Mouse (Mus musculus) C2C12 (cell line): ENCODE data around the gene Ddx20. TPM values are rescaled to one million over a fixed set of nuclear protein-coding genes. Genes with fewer than 3 reads are reported as not detected.

Experiments used
- H3K27me3 ChIP-seq: one replicate; pipeline ENCODE4 v1.6.1; 2011; ENCODE audit not compliant: control insufficient read depth, insufficient read depth, insufficient read length
- H3K36me3 ChIP-seq: one replicate; pipeline ENCODE4 v1.6.1; 2011; ENCODE audit not compliant: control insufficient read depth, insufficient read depth
- H3K4me3 ChIP-seq: one replicate; pipeline ENCODE4 v1.5.1; 2011; ENCODE audit warnings: mild to moderate bottlenecking, control low read depth; ENCODE audit not compliant: poor library complexity, insufficient read depth, severe bottlenecking
- H3K79me2 ChIP-seq: one replicate; pipeline ENCODE4 v1.6.1; 2011; ENCODE audit not compliant: control insufficient read depth, insufficient read depth
- H3K79me3 ChIP-seq: one replicate; pipeline ENCODE4 v1.6.1; 2011; ENCODE audit warnings: low read depth, control low read depth
- H3ac ChIP-seq: one replicate; pipeline ENCODE3; 2011; ENCODE audit warnings: low read depth; ENCODE audit not compliant: control insufficient read depth, insufficient read length
- CEBPB ChIP-seq: IDR thresholded peaks from one replicate; pipeline ENCODE4 v1.6.1; 2011; ENCODE audit warnings: low read depth, mild to moderate bottlenecking, control low read depth, moderate library complexity
- CTCF ChIP-seq: IDR thresholded peaks from one replicate; pipeline ENCODE4 v1.5.1; 2011; ENCODE audit not compliant: control insufficient read depth, insufficient read depth, insufficient read length
- FOSL1 ChIP-seq: IDR thresholded peaks from one replicate; pipeline ENCODE4 v1.8.0; 2011; ENCODE audit warnings: mild to moderate bottlenecking, low read length; ENCODE audit not compliant: poor library complexity, insufficient read depth, severe bottlenecking
- MAX ChIP-seq: IDR thresholded peaks from one replicate; pipeline ENCODE4 v1.6.1; 2011; ENCODE audit warnings: mild to moderate bottlenecking, control low read depth
- MYOD1 ChIP-seq: IDR thresholded peaks from one replicate; pipeline ENCODE4 v1.6.1; 2011; ENCODE audit warnings: low read depth; ENCODE audit not compliant: control insufficient read depth, insufficient read length
- MYOG ChIP-seq: IDR thresholded peaks from one replicate; pipeline ENCODE4 v1.6.1; 2011; ENCODE audit not compliant: control insufficient read depth, insufficient read length; ENCODE audit errors: extremely low read depth
- USF1 ChIP-seq: IDR thresholded peaks from one replicate; pipeline ENCODE4 v1.6.1; 2011; ENCODE audit warnings: low read depth, mild to moderate bottlenecking, control low read depth, moderate library complexity
- polyA plus RNA-seq: library from polyadenylated mRNA; unstranded; fragments of >200 nt; fragmentation: generic; extraction: Trizol; gene quantifications from one replicate; pipeline ENCODE4 v1.2.1, GENCODE M21; 2012; ENCODE audit warnings: missing spikeins

Ddx20 gene
- polyA plus RNA-seq, 1 experiment: 15.7 TPM

DNA sequence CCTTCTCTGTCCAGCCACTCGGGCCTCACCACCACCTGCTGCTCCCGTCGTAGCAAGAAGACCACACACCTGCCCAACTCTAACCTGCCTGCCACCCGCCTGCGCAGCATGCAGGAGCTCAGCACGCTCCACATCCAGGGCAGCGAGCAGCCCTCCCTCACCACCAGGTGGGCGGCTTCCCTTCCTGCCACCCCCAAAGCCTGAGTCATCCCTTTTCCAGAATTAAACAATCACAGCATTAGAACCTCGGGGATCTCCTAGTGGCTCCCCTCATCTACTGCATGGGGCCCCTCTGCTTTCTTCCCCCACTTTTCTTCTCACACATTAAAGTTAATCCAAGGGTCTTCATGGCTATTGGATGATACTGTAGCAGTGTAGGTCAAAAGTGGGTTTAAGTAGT lies 19.2 kb downstream of the Ddx20 start:
- H3K79me2 ChIP-seq: no peaks in the 10 kb centered on the region
- H3K79me3 ChIP-seq: no peaks in the 10 kb centered on the region
- H3K4me3 ChIP-seq: no peak overlapping the region
- no peak overlapping the region for H3ac ChIP-seq
- H3K27me3 ChIP-seq: peaks cover 15% of the 10 kb centered on the region
- no peaks in the 10 kb centered on the region for H3K36me3 ChIP-seq
- TF ChIP-seq USF1 (no peak), MYOG (no peak), CTCF (no peak), MAX (no peak), MYOD1 (no peak), CEBPB (no peak), FOSL1 (no peak)

DNA sequence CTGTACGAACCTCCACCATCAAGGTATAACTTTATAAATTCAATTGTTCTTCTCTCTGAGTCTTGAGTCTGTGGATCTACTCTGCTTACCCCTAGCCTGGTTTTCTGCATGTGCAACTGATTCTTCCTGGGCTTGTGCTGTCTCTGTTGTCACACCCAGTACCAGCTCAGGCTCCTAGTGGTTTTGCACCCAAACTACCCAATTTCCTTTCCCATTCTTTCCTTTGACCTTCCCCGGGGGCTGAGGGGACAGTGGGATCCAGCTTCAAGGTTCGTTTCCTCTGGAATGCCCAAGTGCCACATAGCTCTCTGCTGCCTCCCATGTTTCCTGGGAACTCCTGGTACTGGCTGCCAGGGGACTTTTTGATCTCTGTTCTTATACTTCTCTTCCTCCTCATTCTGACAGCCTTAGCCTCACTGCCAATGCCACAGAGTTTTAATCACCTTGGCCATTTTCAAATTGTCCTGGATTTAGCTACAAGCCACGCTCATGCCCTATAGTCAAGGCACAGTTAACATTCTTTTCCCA lies 20.3 kb downstream of the Ddx20 start:
- no peaks in the 10 kb centered on the region for H3K36me3 ChIP-seq
- no peak overlapping the region for H3ac ChIP-seq
- no peaks in the 10 kb centered on the region for H3K79me2 ChIP-seq
- TF ChIP-seq USF1 (no peak), CTCF (no peak), MYOG (no peak), FOSL1 (no peak), MAX (no peak), MYOD1 (no peak), CEBPB (no peak)
- peaks cover 15% of the 10 kb centered on the region for H3K27me3 ChIP-seq
- H3K79me3 ChIP-seq: no peaks in the 10 kb centered on the region
- no peak overlapping the region for H3K4me3 ChIP-seq

DNA sequence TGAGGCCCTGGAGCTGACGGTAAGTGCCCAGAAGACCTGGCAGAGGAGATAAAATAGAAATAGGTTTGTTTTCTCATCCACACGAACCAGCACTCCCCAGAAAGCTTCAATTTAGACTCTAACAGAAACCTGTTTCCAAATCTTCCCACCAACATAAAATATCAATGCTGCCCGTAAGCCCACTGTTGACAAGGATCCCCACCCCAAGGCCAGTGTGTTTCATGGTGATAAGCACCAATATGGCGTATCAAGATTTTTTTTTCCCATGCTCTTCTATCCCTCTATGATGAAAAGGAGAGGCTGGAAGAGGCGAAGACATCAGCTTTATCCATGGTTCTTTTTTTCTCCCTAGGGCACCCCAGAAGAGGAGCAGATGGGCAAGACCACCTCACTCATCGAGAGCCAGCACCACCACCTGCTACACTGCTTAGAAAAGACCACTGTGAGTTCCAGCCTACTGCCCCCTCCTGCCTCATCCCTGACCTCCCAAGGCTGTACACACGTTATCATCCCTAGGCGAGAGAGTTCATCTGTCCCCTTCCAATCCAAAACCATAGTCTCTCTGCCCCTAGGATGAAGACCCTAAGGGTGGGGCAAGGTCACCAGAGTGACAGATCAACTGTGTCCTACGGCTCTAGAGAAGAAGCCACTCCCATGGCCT lies 22.1 kb downstream of the Ddx20 start:
- Histone ChIP-seq H3K27me3 (peaks cover 15% of the 10 kb centered on the region), H3K79me3 (no peaks in the 10 kb centered on the region), H3K36me3 (no peaks in the 10 kb centered on the region), H3K79me2 (no peaks in the 10 kb centered on the region), H3K4me3 (no peak overlapping the region), H3ac (no peak overlapping the region)
- TF ChIP-seq MYOD1: no peak

DNA sequence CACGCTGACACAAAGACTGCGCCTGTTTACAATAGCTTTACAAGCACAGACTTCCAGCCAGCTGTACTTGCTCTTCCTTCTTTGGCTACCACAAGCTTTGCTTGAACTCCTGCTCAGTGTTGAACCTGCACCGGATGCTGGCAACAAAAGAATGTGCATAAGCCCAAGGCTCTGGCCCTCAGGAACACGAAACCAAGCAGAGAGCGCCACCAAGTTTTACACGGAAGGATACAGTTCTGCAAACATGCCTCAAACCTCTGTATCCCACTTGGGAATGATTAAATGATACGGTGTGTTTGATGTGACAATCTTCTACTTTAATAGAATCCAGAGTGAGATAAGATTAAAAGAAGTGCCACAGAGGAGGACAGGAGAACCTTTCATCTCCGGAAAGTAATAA lies 24.3 kb downstream of the Ddx20 start:
- Histone ChIP-seq H3ac (no peak overlapping the region), H3K79me3 (no peaks in the 10 kb centered on the region), H3K27me3 (peaks cover 14% of the 10 kb centered on the region), H3K36me3 (no peaks in the 10 kb centered on the region), H3K79me2 (no peaks in the 10 kb centered on the region), H3K4me3 (no peak overlapping the region)
- TF ChIP-seq MAX (no peak), MYOG (no peak), USF1 (no peak), CEBPB (no peak), CTCF (no peak)

DNA sequence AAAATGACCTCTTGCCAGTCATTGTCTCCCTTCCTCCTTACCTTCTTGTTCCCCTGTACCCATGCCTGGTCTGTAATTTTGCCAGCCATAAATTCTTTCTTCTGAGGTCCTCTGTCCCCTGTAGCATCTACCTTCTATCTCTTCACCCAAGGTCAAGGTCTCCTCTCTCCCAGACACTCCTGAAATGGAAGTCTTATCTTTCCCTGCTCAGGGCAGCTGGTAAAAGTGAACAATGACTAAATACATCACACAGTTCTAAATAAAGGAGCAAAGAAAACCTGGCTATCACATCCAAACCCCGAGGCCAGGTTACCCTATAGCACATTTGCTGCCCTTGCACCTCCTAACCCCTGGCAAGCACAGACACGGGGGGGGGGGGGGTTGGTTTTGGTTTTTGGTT lies 26.8 kb downstream of the Ddx20 start:
- Histone ChIP-seq H3K36me3 (no peaks in the 10 kb centered on the region), H3K4me3 (no peak overlapping the region), H3K27me3 (peaks cover 9% of the 10 kb centered on the region), H3ac (no peak overlapping the region), H3K79me3 (no peaks in the 10 kb centered on the region), H3K79me2 (no peaks in the 10 kb centered on the region)
- TF ChIP-seq MYOG (no peak), CEBPB (no peak), MYOD1 (no peak), MAX (no peak), CTCF (no peak), USF1 (no peak), FOSL1 (no peak)

DNA sequence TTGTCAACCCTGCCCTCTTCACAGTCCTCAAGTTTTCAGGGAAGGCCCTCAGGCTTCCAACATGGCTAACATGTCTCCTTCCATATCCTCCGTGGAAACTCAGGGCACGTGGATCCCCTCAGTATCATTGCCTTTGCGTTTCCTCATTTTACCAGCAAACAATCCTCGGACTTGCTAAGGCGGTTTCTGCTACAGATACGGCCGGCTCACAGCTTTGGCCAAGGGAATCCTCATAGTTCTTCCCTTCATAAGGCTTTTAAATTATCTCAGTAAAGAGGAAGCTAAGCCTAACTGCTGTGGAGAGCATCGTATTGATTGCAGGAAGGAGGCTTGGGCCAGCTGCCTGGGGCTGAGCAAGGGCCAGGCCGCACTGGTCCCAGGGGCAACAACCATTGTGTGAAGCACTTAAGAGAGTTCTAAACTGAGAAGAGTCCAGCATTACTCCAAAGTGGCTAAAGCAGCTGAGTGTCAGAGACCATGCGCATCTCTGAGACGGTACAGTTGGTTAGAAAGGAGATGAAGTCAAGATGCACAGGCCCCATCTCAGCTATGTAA lies 32.3 kb downstream of the Ddx20 start:
- H3K4me3 ChIP-seq: no peak overlapping the region
- TF ChIP-seq MYOD1 (no peak), CTCF (no peak), CEBPB (no peak), USF1 (no peak), MYOG (no peak), FOSL1 (no peak), MAX (no peak)
- H3K27me3 ChIP-seq: peaks cover 24% of the 10 kb centered on the region
- H3ac ChIP-seq: no peak overlapping the region
- no peaks in the 10 kb centered on the region for H3K79me3 ChIP-seq
- no peaks in the 10 kb centered on the region for H3K79me2 ChIP-seq
- no peaks in the 10 kb centered on the region for H3K36me3 ChIP-seq
